Mouse (Mus musculus) megakaryocyte, embryonic 14.5 days (primary cell): ENCODE measurements around the gene Crygb.

Source experiments
- FLI1 ChIP-seq: IDR thresholded peaks from 2 replicates; pipeline ENCODE4 v1.6.1; 2012; ENCODE audit warnings: low read length, inconsistent platforms, mixed read lengths
- GATA1 ChIP-seq: IDR thresholded peaks from 3 replicates; pipeline ENCODE4 v1.6.1; 2012; ENCODE audit warnings: mixed read lengths, low read length, inconsistent platforms, borderline replicate concordance

GRCm38 (mm10) chr1:65075607-65076006 is 6.5 kb downstream of the Crygb start:
- TF ChIP-seq GATA1 (no peak), FLI1 (no peak)
